Mouse (Mus musculus): Measurements from ENCODE around the gene Utrn.

GRCm38 (mm10) chr10:12376015-12376414 is 493.1 kb downstream of the Utrn start:
- TF ChIP-seq CTCF (IDR thresholded peaks at IDR 0.05; ENCODE audit: borderline replicate concordance, extremely low read depth, insufficient read depth, insufficient read length) (no peak), POLR2A (IDR thresholded peaks at IDR 0.05; ENCODE audit: borderline replicate concordance, extremely low read depth, insufficient read depth, insufficient read length, poor library complexity, severe bottlenecking) (no peak)
